Mouse (Mus musculus) cerebellum, adult 2 months (tissue): ENCODE results near the gene Igsf21. TPM values are rescaled to one million over a fixed set of nuclear protein-coding genes. Genes with fewer than 3 reads are reported as not detected.

Source experiments
- DNase-seq, 2 experiments: peaks; one replicate each; pipeline ENCODE4 v3.0.0; 2021
- H3K27ac ChIP-seq: fragments of 200-500 bp; 2 replicates; pipeline ENCODE4 v1.5.1; 2012; ENCODE audit warnings: low read length, control low read depth, inconsistent platforms; ENCODE audit not compliant: insufficient read depth
- H3K27me3 ChIP-seq: fragments of 200-500 bp; 2 replicates; pipeline ENCODE4 v1.6.1; 2012; ENCODE audit warnings: inconsistent platforms, mild to moderate bottlenecking, low read length, moderate library complexity; ENCODE audit not compliant: control insufficient read depth, insufficient read depth
- H3K4me1 ChIP-seq: fragments of 200-500 bp; 2 replicates; pipeline ENCODE4 v1.6.1; 2011; ENCODE audit warnings: low read length; ENCODE audit not compliant: control insufficient read depth, insufficient read depth
- H3K4me3 ChIP-seq: fragments of 200-500 bp; replicated peaks from 2 replicates; pipeline ENCODE3; 2011; ENCODE audit warnings: mild to moderate bottlenecking, low read depth, low read length, control low read depth; ENCODE audit not compliant: insufficient read depth
- CTCF ChIP-seq: fragments of 200-500 bp; IDR thresholded peaks from 2 replicates; pipeline ENCODE4 v1.5.1; 2011; ENCODE audit warnings: low read depth, mild to moderate bottlenecking, control low read depth, low read length, moderate library complexity, borderline replicate concordance; ENCODE audit not compliant: insufficient read depth
- POLR2A ChIP-seq: fragments of 200-500 bp; IDR thresholded peaks from 2 replicates; pipeline ENCODE4 v1.6.1; 2011; ENCODE audit warnings: low read length, control low read depth, borderline replicate concordance; ENCODE audit not compliant: insufficient read depth
- WGBS: fragments of 180-500 bp; shearing (Covaris S2); methylation state at CpG from one replicate; pipeline ENCODE4 v1.1.7; 2018; 5-methylcytosine and 5-hydroxymethylcytosine counted together
- polyA plus RNA-seq: library from polyadenylated mRNA; depleted of rRNA; stranded (reverse); fragments of >200 nt; gene quantifications from 2 replicates; pipeline ENCODE4 v1.2.3, GENCODE M21; 2012

Gene Igsf21
- polyA plus RNA-seq, 1 experiment, result 55.2 TPM

GRCm38 (mm10) chr4:140143884-140144525 lies 102.6 kb downstream of the Igsf21 start:
- no peak for DNase-seq
- Histone ChIP-seq H3K4me3 (no peak overlapping the region), H3K27ac (no peak overlapping the region), H3K4me1 (peaks cover 46% of the 10 kb centered on the region), H3K27me3 (no peaks in the 10 kb centered on the region)
- TF ChIP-seq POLR2A (no peak), CTCF (peak; percentile 49; the same call in 1 of the 2 replicates)
- WGBS, result 85% methylated on average over 10 of the region's 10 CpGs

GRCm38 (mm10) chr4:140143178-140143577 lies 103.4 kb downstream of the Igsf21 start:
- Histone ChIP-seq H3K27me3 (no peaks in the 10 kb centered on the region), H3K4me3 (no peak overlapping the region), H3K27ac (no peak overlapping the region), H3K4me1 (peaks cover 46% of the 10 kb centered on the region)
- 94% methylated on average over 6 of the region's 6 CpGs for WGBS
- no peak for DNase-seq
- peak; percentile 26; the same call in 1 of the 2 replicates for TF ChIP-seq CTCF
- no peak for TF ChIP-seq POLR2A

GRCm38 (mm10) chr4:140140485-140140884 lies 106.1 kb downstream of the Igsf21 start:
- no peak overlapping the region for H3K4me3 ChIP-seq
- no peak overlapping the region for H3K27ac ChIP-seq
- no peaks in the 10 kb centered on the region for H3K27me3 ChIP-seq
- H3K4me1 ChIP-seq, result peaks cover 23% of the 10 kb centered on the region
- peak in 1 of 2 experiments; percentile 47 for DNase-seq
- WGBS, result 62% methylated on average over 9 of the region's 9 CpGs
- TF ChIP-seq POLR2A (no peak), CTCF (peak; percentile 29; the same call in 1 of the 2 replicates)

GRCm38 (mm10) chr4:140138846-140139245 lies 107.7 kb downstream of the Igsf21 start:
- TF ChIP-seq CTCF (no peak), POLR2A (no peak)
- H3K27me3 ChIP-seq, result no peaks in the 10 kb centered on the region
- H3K27ac ChIP-seq, result no peak overlapping the region
- 73% methylated on average over 5 of the region's 5 CpGs for WGBS
- H3K4me3 ChIP-seq, result no peak overlapping the region
- H3K4me1 ChIP-seq, result peaks cover 14% of the 10 kb centered on the region
- DNase-seq, result no peak

- Histone ChIP-seq H3K27me3 (no peaks in the 10 kb centered on the region), H3K4me1 (peaks cover 33% of the 10 kb centered on the region), H3K27ac (no peak overlapping the region), H3K4me3 (no peak overlapping the region)
- TF ChIP-seq POLR2A (no peak), CTCF (no peak)
- WGBS, result 79% methylated on average over 9 of the region's 9 CpGs
- no peak for DNase-seq
Measured at GRCm38 (mm10) chr4:140131625-140132321, 114.8 kb downstream of the Igsf21 start.

- no peaks in the 10 kb centered on the region for H3K27me3 ChIP-seq
- peaks cover 34% of the 10 kb centered on the region for H3K4me1 ChIP-seq
- TF ChIP-seq POLR2A (no peak), CTCF (no peak)
- DNase-seq, result no peak
- no peak overlapping the region for H3K27ac ChIP-seq
- WGBS, result 72% methylated on average over 5 of the region's 5 CpGs
- no peak overlapping the region for H3K4me3 ChIP-seq
Measured at GRCm38 (mm10) chr4:140131201-140131600, 115.4 kb downstream of the Igsf21 start.

- DNase-seq, result peak in 1 of 2 experiments; percentile 55
- WGBS, result 54% methylated on average over 12 of the region's 12 CpGs
- no peak for TF ChIP-seq POLR2A
- TF ChIP-seq CTCF, result no peak
- no peak overlapping the region for H3K27ac ChIP-seq
- H3K4me1 ChIP-seq, result peaks cover 40% of the 10 kb centered on the region
- H3K27me3 ChIP-seq, result no peaks in the 10 kb centered on the region
- no peak overlapping the region for H3K4me3 ChIP-seq
Measured at GRCm38 (mm10) chr4:140129553-140130275, 116.9 kb downstream of the Igsf21 start.
